Mouse (Mus musculus): Measurements from ENCODE around the gene Lmo7. TPM values are rescaled to one million over a fixed set of nuclear protein-coding genes. Genes with fewer than 3 reads are reported as not detected.

Gene Lmo7
- polyA plus RNA-seq, 1 experiment from 2014 or later: 7.1 TPM

- Histone ChIP-seq H3K9me3 (ENCODE audit: control insufficient read depth, low read length) (no peaks in the 10 kb centered on the region), H3K4me1 (ENCODE audit: control insufficient read depth, insufficient read depth, low read length) (no peaks in the 10 kb centered on the region), H3K9ac (ENCODE audit: low read length) (no peak overlapping the region), H3K27ac (replicated peaks; ENCODE audit: low read depth, low read length) (no peak overlapping the region), H3K4me3 (ENCODE audit: low read depth, low read length) (no peak overlapping the region), H3K36me3 (ENCODE audit: control insufficient read depth, insufficient read depth, low read length) (no peaks in the 10 kb centered on the region), H3K27me3 (ENCODE audit: control insufficient read depth, insufficient read depth, low read length) (no peaks in the 10 kb centered on the region), H3K4me2 (ENCODE audit: low read depth, severe bottlenecking) (no peak overlapping the region)
- WGBS: 85% methylated on average over 4 of the region's 4 CpGs
- DNase-seq (ENCODE audit: low spot score): no peak
- no peak for ATAC-seq (ENCODE audit: insufficient number of reproducible peaks, low FRiP score, low TSS enrichment, low read depth)
These were observed 201.6 kb downstream of the Lmo7 start for GRCm38 (mm10) chr14:101931448-101931750.

- H3K4me3 ChIP-seq (ENCODE audit: low read depth, low read length): no peak overlapping the region
- H3K9me3 ChIP-seq (ENCODE audit: control insufficient read depth, low read length): no peaks in the 10 kb centered on the region
- H3K27ac ChIP-seq (replicated peaks; ENCODE audit: low read depth, low read length): no peak overlapping the region
- H3K4me2 ChIP-seq (ENCODE audit: low read depth, severe bottlenecking): no peak overlapping the region
- WGBS: 85% methylated on average over 9 of the region's 9 CpGs
- H3K4me1 ChIP-seq (ENCODE audit: control insufficient read depth, insufficient read depth, low read length): no peaks in the 10 kb centered on the region
- DNase-seq (ENCODE audit: low spot score): no peak
- H3K9ac ChIP-seq (ENCODE audit: low read length): no peak overlapping the region
- no peak for ATAC-seq (ENCODE audit: insufficient number of reproducible peaks, low FRiP score, low TSS enrichment, low read depth)
- H3K27me3 ChIP-seq (ENCODE audit: control insufficient read depth, insufficient read depth, low read length): no peaks in the 10 kb centered on the region
- H3K36me3 ChIP-seq (ENCODE audit: control insufficient read depth, insufficient read depth, low read length): no peaks in the 10 kb centered on the region
These were observed 203.8 kb downstream of the Lmo7 start for GRCm38 (mm10) chr14:101933551-101933950.

- peak overlapping the region; percentile 28 for H3K4me2 ChIP-seq (ENCODE audit: low read depth, severe bottlenecking)
- H3K9me3 ChIP-seq (ENCODE audit: control insufficient read depth, low read length): no peaks in the 10 kb centered on the region
- H3K4me1 ChIP-seq (ENCODE audit: control insufficient read depth, insufficient read depth, low read length): no peaks in the 10 kb centered on the region
- no peaks in the 10 kb centered on the region for H3K27me3 ChIP-seq (ENCODE audit: control insufficient read depth, insufficient read depth, low read length)
- 8% methylated on average over 4 of the region's 4 CpGs for WGBS
- DNase-seq (ENCODE audit: low spot score) (peak; percentile 69), ATAC-seq (ENCODE audit: insufficient number of reproducible peaks, low FRiP score, low TSS enrichment, low read depth) (peak; percentile 75)
- H3K36me3 ChIP-seq (ENCODE audit: control insufficient read depth, insufficient read depth, low read length): no peaks in the 10 kb centered on the region
- no peak overlapping the region for H3K4me3 ChIP-seq (ENCODE audit: low read depth, low read length)
- peak overlapping the region; percentile 40 for H3K9ac ChIP-seq (ENCODE audit: low read length)
- no peak overlapping the region for H3K27ac ChIP-seq (replicated peaks; ENCODE audit: low read depth, low read length)
These were observed 213.2 kb downstream of the Lmo7 start for GRCm38 (mm10) chr14:101942971-101943370.

- H3K27ac ChIP-seq (replicated peaks; ENCODE audit: low read depth, low read length): no peak overlapping the region
- ATAC-seq (ENCODE audit: insufficient number of reproducible peaks, low FRiP score, low TSS enrichment, low read depth): no peak
- DNase-seq (ENCODE audit: low spot score): peak; percentile 56
- H3K9me3 ChIP-seq (ENCODE audit: control insufficient read depth, low read length): no peaks in the 10 kb centered on the region
- no peak overlapping the region for H3K4me3 ChIP-seq (ENCODE audit: low read depth, low read length)
- H3K4me1 ChIP-seq (ENCODE audit: control insufficient read depth, insufficient read depth, low read length): no peaks in the 10 kb centered on the region
- no peak overlapping the region for H3K4me2 ChIP-seq (ENCODE audit: low read depth, severe bottlenecking)
- WGBS: 63% methylated on average over 21 of the region's 21 CpGs
- H3K36me3 ChIP-seq (ENCODE audit: control insufficient read depth, insufficient read depth, low read length): no peaks in the 10 kb centered on the region
- H3K9ac ChIP-seq (ENCODE audit: low read length): no peak overlapping the region
- H3K27me3 ChIP-seq (ENCODE audit: control insufficient read depth, insufficient read depth, low read length): no peaks in the 10 kb centered on the region
These were observed 217.2 kb downstream of the Lmo7 start for GRCm38 (mm10) chr14:101946711-101947516.

GRCm38 (mm10) chr14:101949114-101949513, 219.4 kb downstream of the Lmo7 start:
- Histone ChIP-seq H3K27ac (replicated peaks; ENCODE audit: low read depth, low read length) (no peak overlapping the region), H3K27me3 (ENCODE audit: control insufficient read depth, insufficient read depth, low read length) (no peaks in the 10 kb centered on the region), H3K4me2 (ENCODE audit: low read depth, severe bottlenecking) (no peak overlapping the region), H3K9me3 (ENCODE audit: control insufficient read depth, low read length) (no peaks in the 10 kb centered on the region), H3K4me1 (ENCODE audit: control insufficient read depth, insufficient read depth, low read length) (no peaks in the 10 kb centered on the region), H3K36me3 (ENCODE audit: control insufficient read depth, insufficient read depth, low read length) (no peaks in the 10 kb centered on the region), H3K9ac (ENCODE audit: low read length) (no peak overlapping the region), H3K4me3 (ENCODE audit: low read depth, low read length) (no peak overlapping the region)
- ATAC-seq (ENCODE audit: insufficient number of reproducible peaks, low FRiP score, low TSS enrichment, low read depth) (0 out of 2 replicates have a peak, but pooled peaks have one; percentile 24), DNase-seq (ENCODE audit: low spot score) (peak; percentile 52)
- 50% methylated on average over 2 of the region's 2 CpGs for WGBS

GRCm38 (mm10) chr14:101951107-101951506, 221.3 kb downstream of the Lmo7 start:
- Histone ChIP-seq H3K27ac (replicated peaks; ENCODE audit: low read depth, low read length) (no peak overlapping the region), H3K4me2 (ENCODE audit: low read depth, severe bottlenecking) (no peak overlapping the region), H3K4me1 (ENCODE audit: control insufficient read depth, insufficient read depth, low read length) (no peaks in the 10 kb centered on the region), H3K9ac (ENCODE audit: low read length) (no peak overlapping the region), H3K36me3 (ENCODE audit: control insufficient read depth, insufficient read depth, low read length) (no peaks in the 10 kb centered on the region), H3K9me3 (ENCODE audit: control insufficient read depth, low read length) (no peaks in the 10 kb centered on the region), H3K4me3 (ENCODE audit: low read depth, low read length) (no peak overlapping the region), H3K27me3 (ENCODE audit: control insufficient read depth, insufficient read depth, low read length) (no peaks in the 10 kb centered on the region)
- WGBS: 89% methylated on average over 6 of the region's 6 CpGs
- DNase-seq (ENCODE audit: low spot score) (no peak), ATAC-seq (ENCODE audit: insufficient number of reproducible peaks, low FRiP score, low TSS enrichment, low read depth) (no peak)

GRCm38 (mm10) chr14:101953793-101954468, 224.2 kb downstream of the Lmo7 start:
- Histone ChIP-seq H3K27me3 (ENCODE audit: control insufficient read depth, insufficient read depth, low read length) (no peaks in the 10 kb centered on the region), H3K27ac (replicated peaks; ENCODE audit: low read depth, low read length) (no peak overlapping the region), H3K4me2 (ENCODE audit: low read depth, severe bottlenecking) (no peak overlapping the region), H3K9me3 (ENCODE audit: control insufficient read depth, low read length) (no peaks in the 10 kb centered on the region), H3K36me3 (ENCODE audit: control insufficient read depth, insufficient read depth, low read length) (no peaks in the 10 kb centered on the region), H3K4me1 (ENCODE audit: control insufficient read depth, insufficient read depth, low read length) (no peaks in the 10 kb centered on the region), H3K4me3 (ENCODE audit: low read depth, low read length) (no peak overlapping the region), H3K9ac (ENCODE audit: low read length) (no peak overlapping the region)
- DNase-seq (ENCODE audit: low spot score) (no peak), ATAC-seq (ENCODE audit: insufficient number of reproducible peaks, low FRiP score, low TSS enrichment, low read depth) (no peak)
- WGBS: 81% methylated on average over 9 of the region's 9 CpGs

- Histone ChIP-seq H3K27me3 (ENCODE audit: control insufficient read depth, insufficient read depth, low read length) (no peaks in the 10 kb centered on the region), H3K4me3 (ENCODE audit: low read depth, low read length) (no peak overlapping the region), H3K9me3 (ENCODE audit: control insufficient read depth, low read length) (no peaks in the 10 kb centered on the region), H3K4me2 (ENCODE audit: low read depth, severe bottlenecking) (no peak overlapping the region), H3K27ac (replicated peaks; ENCODE audit: low read depth, low read length) (no peak overlapping the region), H3K36me3 (ENCODE audit: control insufficient read depth, insufficient read depth, low read length) (no peaks in the 10 kb centered on the region), H3K4me1 (ENCODE audit: control insufficient read depth, insufficient read depth, low read length) (no peaks in the 10 kb centered on the region), H3K9ac (ENCODE audit: low read length) (no peak overlapping the region)
- 79% methylated on average over 6 of the region's 6 CpGs for WGBS
- DNase-seq (ENCODE audit: low spot score) (no peak), ATAC-seq (ENCODE audit: insufficient number of reproducible peaks, low FRiP score, low TSS enrichment, low read depth) (no peak)
These were observed 234.6 kb downstream of the Lmo7 start for GRCm38 (mm10) chr14:101964381-101964780.
